22 mouse cellular contexts compared by ENCODE assay signal in the genomic region with DNA sequence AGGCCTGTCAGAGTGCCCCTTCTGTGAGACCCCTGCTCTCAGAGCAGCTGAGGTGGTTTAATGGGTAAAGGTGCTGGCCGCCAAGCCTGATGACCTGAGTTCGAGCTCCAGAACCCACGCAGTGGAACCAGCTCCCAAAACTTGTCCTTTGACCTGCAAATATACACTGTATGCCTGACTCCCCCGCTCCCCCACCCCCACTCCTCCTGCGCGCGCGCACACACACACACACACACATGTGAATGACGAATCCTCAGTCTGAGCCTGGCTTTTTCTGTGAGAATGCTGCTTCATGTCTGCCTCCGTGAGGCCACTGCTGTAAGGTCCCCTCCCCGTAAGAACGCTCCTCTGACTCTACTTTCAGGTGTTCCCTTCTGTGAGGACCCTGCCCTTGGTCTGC.
DNase-seq lines count a peak whose midpoint lies in the region; ATAC-seq and TF ChIP-seq lines count a peak whose summit lies in the region.
"Had no signal": no experiment of that assay in that cellular context is flagged by ENCODE, and none has a peak within 500 bp of the region (broad histone marks: within the 10 kb centered on the region; RNA-seq: fewer than 3 reads in every experiment).

No protein-coding gene starts in this region.

- TF ChIP-seq EP300 in liver, postnatal 0 days (IDR thresholded peaks at IDR 0.05; ENCODE audit: low read depth) = no peak

- no peak overlapping the region for H3K9ac ChIP-seq in liver, embryonic 11.5 days (ENCODE audit: low read depth, low read length)
- H3K9ac ChIP-seq in liver, embryonic 12.5 days = no peak overlapping the region
- H3K9ac ChIP-seq in liver, embryonic 16.5 days (ENCODE audit: low read depth, low read length) = no peak overlapping the region
- H3K9ac ChIP-seq in liver, postnatal 0 days (replicated peaks) = no peak overlapping the region
- no peak overlapping the region for H3K9ac ChIP-seq in midbrain, embryonic 14.5 days (replicated peaks; ENCODE audit: low read length)

- H3K9me3 ChIP-seq in liver, embryonic 11.5 days (ENCODE audit: control insufficient read depth, low read length) = no peaks in the 10 kb centered on the region
- H3K9me3 ChIP-seq in liver, embryonic 12.5 days (replicated peaks) = no peaks in the 10 kb centered on the region
- H3K9me3 ChIP-seq in liver, embryonic 16.5 days (replicated peaks; ENCODE audit: control insufficient read depth, low read length) = no peaks in the 10 kb centered on the region
- H3K9me3 ChIP-seq in liver, postnatal 0 days (ENCODE audit: low read length) = no peaks in the 10 kb centered on the region
- no peaks in the 10 kb centered on the region for H3K9me3 ChIP-seq in midbrain, embryonic 14.5 days (ENCODE audit: control insufficient read depth, low read length)

- DNase-seq in liver = peak; percentile 13
- DNase-seq in liver, embryonic 11.5 days (ENCODE audit: low spot score) = no peak
- DNase-seq in liver, postnatal 0 days = peak; percentile 39
- DNase-seq in urinary bladder, postnatal 14 days (ENCODE audit: low spot score) = no peak
- no peak for DNase-seq in left cerebral cortex, adult 2 months (ENCODE audit: extremely low spot score in 1 of 2, low spot score in 2 of 2)
- DNase-seq in midbrain, embryonic 14.5 days = no peak
- DNase-seq: adrenal gland, adult 2 months; adrenal gland, adult 8-10 months; adrenal gland, postnatal 10 days; adrenal gland, postnatal 14 days; adrenal gland, postnatal 25 days; adrenal gland, postnatal 36 days; B cell, adult 2 months; cerebellum, adult 11 months; cerebellum, adult 11-12 months had no signal

- TF ChIP-seq CTCF in liver, postnatal 0 days (IDR thresholded peaks at IDR 0.05; ENCODE audit: low read depth) = no peak
- no peak for TF ChIP-seq CTCF in left cerebral cortex, adult 2 months (IDR thresholded peaks at IDR 0.05)

- no peaks in the 10 kb centered on the region for H3K4me1 ChIP-seq in liver, embryonic 11.5 days (replicated peaks; ENCODE audit: control insufficient read depth, insufficient read depth, low read length)
- no peaks in the 10 kb centered on the region for H3K4me1 ChIP-seq in liver, embryonic 12.5 days
- no peaks in the 10 kb centered on the region; the same call in 1 of the 2 replicates for H3K4me1 ChIP-seq in liver, embryonic 16.5 days (ENCODE audit: control insufficient read depth, low read depth, low read length)
- H3K4me1 ChIP-seq in liver, postnatal 0 days (ENCODE audit: insufficient read depth) = peaks cover 3% of the 10 kb centered on the region; the same call in 1 of the 2 replicates
- H3K4me1 ChIP-seq in midbrain, embryonic 14.5 days (ENCODE audit: control insufficient read depth, insufficient read depth, low read length) = peaks cover 17% of the 10 kb centered on the region

- no peak overlapping the region for H3K4me3 ChIP-seq in liver, embryonic 11.5 days (ENCODE audit: low read depth, low read length)
- no peak overlapping the region for H3K4me3 ChIP-seq in liver, embryonic 12.5 days
- H3K4me3 ChIP-seq in liver, embryonic 16.5 days (ENCODE audit: low read depth, low read length) = no peak overlapping the region
- no peak overlapping the region for H3K4me3 ChIP-seq in liver, postnatal 0 days (ENCODE audit: low read depth, low read length)
- no peak overlapping the region for H3K4me3 ChIP-seq in left cerebral cortex, adult 2 months
- H3K4me3 ChIP-seq in midbrain, embryonic 14.5 days (replicated peaks; ENCODE audit: low read depth, low read length) = no peak overlapping the region

- no peak overlapping the region for H3K27ac ChIP-seq in liver, embryonic 11.5 days (ENCODE audit: low read depth, low read length)
- H3K27ac ChIP-seq in liver, embryonic 12.5 days = no peak overlapping the region
- no peak overlapping the region for H3K27ac ChIP-seq in liver, embryonic 16.5 days (ENCODE audit: low read length)
- no peak overlapping the region for H3K27ac ChIP-seq in liver, postnatal 0 days (ENCODE audit: low read depth)
- no peak overlapping the region for H3K27ac ChIP-seq in left cerebral cortex, adult 2 months
- no peak overlapping the region for H3K27ac ChIP-seq in midbrain, embryonic 14.5 days (replicated peaks; ENCODE audit: low read depth, low read length)

- intact Hi-C loops in left cerebral cortex, adult 2 months (cut with DNase I) = no loop called here

- no peaks in the 10 kb centered on the region for H3K36me3 ChIP-seq in liver, embryonic 11.5 days (ENCODE audit: control insufficient read depth, insufficient read depth, low read length)
- no peaks in the 10 kb centered on the region for H3K36me3 ChIP-seq in liver, embryonic 12.5 days
- H3K36me3 ChIP-seq in liver, embryonic 16.5 days (ENCODE audit: control insufficient read depth, insufficient read depth) = no peaks in the 10 kb centered on the region
- H3K36me3 ChIP-seq in liver, postnatal 0 days (replicated peaks; ENCODE audit: insufficient read depth, low read length) = no peaks in the 10 kb centered on the region; the same call in 1 of the 2 replicates
- peaks cover 18% of the 10 kb centered on the region for H3K36me3 ChIP-seq in midbrain, embryonic 14.5 days (ENCODE audit: control insufficient read depth, insufficient read depth, low read length)
- H3K36me3 ChIP-seq: G1E had no signal

- no peak for ATAC-seq in liver, embryonic 11.5 days (replicated peaks; ENCODE audit: low FRiP score)
- ATAC-seq in liver, embryonic 12.5 days = 0 out of 2 replicates have a peak, but pooled peaks have one; percentile 27
- ATAC-seq in liver, embryonic 16.5 days (ENCODE audit: low read depth) = peak; percentile 62; the same call in 1 of the 2 replicates
- ATAC-seq in liver, postnatal 0 days = peak; percentile 60
- no peak for ATAC-seq in midbrain, embryonic 14.5 days (ENCODE audit: low FRiP score, low TSS enrichment)
- ATAC-seq: activated CD4-positive, CD25-positive, alpha-beta regulatory T cell, adult 4 months; CD4-positive, CD25-positive, alpha-beta regulatory T cell, adult 4 months; Patski had no signal

- no peaks in the 10 kb centered on the region for H3K27me3 ChIP-seq in liver, embryonic 11.5 days (replicated peaks; ENCODE audit: control insufficient read depth, insufficient read depth, low read length)
- no peaks in the 10 kb centered on the region for H3K27me3 ChIP-seq in liver, embryonic 12.5 days (replicated peaks)
- no peaks in the 10 kb centered on the region for H3K27me3 ChIP-seq in liver, embryonic 16.5 days (ENCODE audit: control insufficient read depth, insufficient read depth, low read depth, low read length)
- no peaks in the 10 kb centered on the region for H3K27me3 ChIP-seq in liver, postnatal 0 days (ENCODE audit: insufficient read depth, low read length)
- H3K27me3 ChIP-seq in midbrain, embryonic 14.5 days (ENCODE audit: control insufficient read depth, insufficient read depth, low read length) = no peaks in the 10 kb centered on the region
- H3K27me3 ChIP-seq: CH12.LX, Patski had no signal

- H3K4me2 ChIP-seq in liver, embryonic 11.5 days = no peak overlapping the region
- no peak overlapping the region for H3K4me2 ChIP-seq in liver, embryonic 12.5 days
- no peak overlapping the region for H3K4me2 ChIP-seq in liver, embryonic 16.5 days (ENCODE audit: low read depth, low read length)
- no peak overlapping the region for H3K4me2 ChIP-seq in liver, postnatal 0 days (ENCODE audit: low read depth, low read length)
- no peak overlapping the region for H3K4me2 ChIP-seq in midbrain, embryonic 14.5 days (ENCODE audit: low read length)

- 82% methylated on average over 12 of the region's 12 CpGs for WGBS in liver, embryonic 11.5 days
- 75% methylated on average over 12 of the region's 12 CpGs for WGBS in liver, embryonic 12.5 days (ENCODE audit: insufficient replicate concordance)
- WGBS in liver, embryonic 16.5 days (ENCODE audit: insufficient replicate concordance) = 77% methylated on average over 12 of the region's 12 CpGs
- WGBS in liver, postnatal 0 days (ENCODE audit: insufficient replicate concordance) = 74% methylated on average over 12 of the region's 12 CpGs
- 95% methylated on average over 12 of the region's 12 CpGs for WGBS in midbrain, embryonic 14.5 days

Comparison
In these comparisons a context has a peak if more than half of its experiments do, and no peak if none do; other contexts are left out.
1. DNase-seq: peak in liver (single experiment) and liver, postnatal 0 days (single experiment); none in liver, embryonic 11.5 days (single experiment), urinary bladder, postnatal 14 days (single experiment), left cerebral cortex, adult 2 months (0 of 2) and midbrain, embryonic 14.5 days (single experiment).
2. ATAC-seq: peak in liver, embryonic 12.5 days (single experiment), liver, embryonic 16.5 days (single experiment) and liver, postnatal 0 days (single experiment); none in liver, embryonic 11.5 days (single experiment) and midbrain, embryonic 14.5 days (single experiment).